Mouse (Mus musculus): ENCODE results near the gene Prrg3.
A peak's percentile ranks its signal among the peaks of the same experiment; 100 is the strongest.
"Not testable (repeated sequence)": the region's sequence is repeated elsewhere in the genome, so short reads cannot be mapped to it uniquely, and the experiment has no call there.

Gene Prrg3

GRCm38 (mm10) chrX:71962073-71963051 is at the start of gene Prrg3:
Gene Prrg3, plus strand, starts transcription at chrX:71962624.
- DNase-seq (ENCODE audit: low spot score), result peak; percentile 75

- peak; percentile 76 for DNase-seq (ENCODE audit: low spot score)
These were observed 15.8 kb upstream of the Prrg3 start for GRCm38 (mm10) chrX:71946631-71947030.

GRCm38 (mm10) chrX:71958366-71958765 is 4.1 kb upstream of the Prrg3 start:
- no peak for DNase-seq (ENCODE audit: low spot score)

- DNase-seq (ENCODE audit: low spot score), result peak; percentile 13
These were observed 970 bp downstream of the Prrg3 start for GRCm38 (mm10) chrX:71963275-71963912.

GRCm38 (mm10) chrX:71968216-71968615 is 5.8 kb downstream of the Prrg3 start:
- no peak for DNase-seq (ENCODE audit: low spot score)

GRCm38 (mm10) chrX:71968816-71969215 is 6.4 kb downstream of the Prrg3 start:
- DNase-seq (ENCODE audit: low spot score), result no peak

- no peak for DNase-seq (ENCODE audit: low spot score)
These were observed 8.9 kb downstream of the Prrg3 start for GRCm38 (mm10) chrX:71971325-71971724.

- peak; percentile 3 for DNase-seq (ENCODE audit: low spot score)
These were observed 10.3 kb downstream of the Prrg3 start, which contains the start of gene Fate1 for GRCm38 (mm10) chrX:71972686-71973085. Gene Fate1, plus strand, starts transcription at chrX:71972986.

- DNase-seq (ENCODE audit: low spot score), result not testable (repeated sequence)
These were observed 15.3 kb downstream of the Prrg3 start for GRCm38 (mm10) chrX:71977681-71978080.

GRCm38 (mm10) chrX:71980443-71980842 is 18.0 kb downstream of the Prrg3 start:
- DNase-seq (ENCODE audit: low spot score), result peak; percentile 2

- no peak for DNase-seq (ENCODE audit: low spot score)
These were observed 18.9 kb downstream of the Prrg3 start for GRCm38 (mm10) chrX:71981322-71981721.

- no peak for DNase-seq (ENCODE audit: low spot score)
These were observed 20.8 kb downstream of the Prrg3 start for GRCm38 (mm10) chrX:71983205-71983604.

GRCm38 (mm10) chrX:71983775-71984174 is 21.4 kb downstream of the Prrg3 start:
- peak; percentile 26 for DNase-seq (ENCODE audit: low spot score)

GRCm38 (mm10) chrX:71991549-71991948 is 29.1 kb downstream of the Prrg3 start, which contains the start of gene Cnga2:
Gene Cnga2, plus strand, starts transcription at chrX:71991849.
- DNase-seq (ENCODE audit: low spot score), result no peak

GRCm38 (mm10) chrX:71995972-71996371 is 33.5 kb downstream of the Prrg3 start:
- DNase-seq (ENCODE audit: low spot score), result no peak

GRCm38 (mm10) chrX:72009930-72010329 is 47.5 kb downstream of the Prrg3 start:
- no peak for DNase-seq (ENCODE audit: low spot score)

GRCm38 (mm10) chrX:72012236-72012635 is 49.8 kb downstream of the Prrg3 start:
- DNase-seq (ENCODE audit: low spot score), result no peak

GRCm38 (mm10) chrX:72012804-72013203 is 50.4 kb downstream of the Prrg3 start:
- peak; percentile 66 for DNase-seq (ENCODE audit: low spot score)

- no peak for DNase-seq (ENCODE audit: low spot score)
These were observed 59.8 kb downstream of the Prrg3 start for GRCm38 (mm10) chrX:72022241-72022640.

All from embryo, embryonic 10.5 days (tissue).